Mouse (Mus musculus) embryonic facial prominence, embryonic 14.5 days (tissue): ENCODE data around the gene Hmcn1. TPM values are rescaled to one million over a fixed set of nuclear protein-coding genes. Genes with fewer than 3 reads are reported as not detected.

ENCODE experiments used
- ATAC-seq: fragments of 200-750 bp; cut with Nextera tagmentation; 2 replicates; pipeline ENCODE4 v1.8.0; 2017; ENCODE audit warnings: low read depth, moderate number of reproducible peaks, moderate TSS enrichment
- DNase-seq: peaks from one replicate; pipeline ENCODE4 v3.0.0-alpha.2; 2015; ENCODE audit warnings: low spot score
- H3K27ac ChIP-seq: fragments of 300-500 bp; sonication (generic); replicated peaks from 2 replicates; pipeline ENCODE4 v1.5.1; 2014; ENCODE audit warnings: low read depth, mild to moderate bottlenecking, low read length, moderate library complexity
- H3K27me3 ChIP-seq: fragments of 300-500 bp; sonication (generic); replicated peaks from 2 replicates; pipeline ENCODE4 v1.6.1; 2014; ENCODE audit warnings: low read length; ENCODE audit not compliant: control insufficient read depth, insufficient read depth
- H3K36me3 ChIP-seq: fragments of 300-500 bp; sonication (generic); 2 replicates; pipeline ENCODE4 v1.6.1; 2014; ENCODE audit warnings: low read length, mixed read lengths; ENCODE audit not compliant: control insufficient read depth, insufficient read depth
- H3K4me1 ChIP-seq: fragments of 300-500 bp; sonication (generic); 2 replicates; pipeline ENCODE4 v1.6.1; 2014; ENCODE audit warnings: antibody characterized with exemption, low read length; ENCODE audit not compliant: control insufficient read depth, insufficient read depth
- H3K4me2 ChIP-seq: fragments of 300-500 bp; sonication (generic); 2 replicates; pipeline ENCODE4 v1.6.1; 2014; ENCODE audit warnings: low read depth, mild to moderate bottlenecking, low read length, moderate library complexity, mixed read lengths
- H3K4me3 ChIP-seq: fragments of 300-500 bp; sonication (generic); 2 replicates; pipeline ENCODE4 v1.5.1; 2014; ENCODE audit warnings: low read depth, mild to moderate bottlenecking, low read length
- H3K9ac ChIP-seq: fragments of 300-500 bp; sonication (generic); 2 replicates; pipeline ENCODE4 v1.6.1; 2014; ENCODE audit warnings: low read depth, mild to moderate bottlenecking, low read length, moderate library complexity, mixed read lengths
- H3K9me3 ChIP-seq: fragments of 300-500 bp; sonication (generic); 2 replicates; pipeline ENCODE4 v1.6.1; 2016; ENCODE audit warnings: low read length; ENCODE audit not compliant: control insufficient read depth
- WGBS: fragments of 180-500 bp; shearing (Covaris S2); extraction: QIAGEN DNeasy Blood & Tissue Kit; methylation state at CpG from one replicate; pipeline ENCODE4 v1.1.7; 2014; 5-methylcytosine and 5-hydroxymethylcytosine counted together
- polyA plus RNA-seq: library from polyadenylated mRNA; unstranded; fragments of >200 nt; fragmentation: Nextera tagmentation; extraction: Ambion mirVana; gene quantifications from 2 replicates; pipeline ENCODE4 v1.2.1, GENCODE M21; 2014

The Hmcn1 gene
- polyA plus RNA-seq, 1 experiment from 2014 or later, result 30.7 TPM

DNA sequence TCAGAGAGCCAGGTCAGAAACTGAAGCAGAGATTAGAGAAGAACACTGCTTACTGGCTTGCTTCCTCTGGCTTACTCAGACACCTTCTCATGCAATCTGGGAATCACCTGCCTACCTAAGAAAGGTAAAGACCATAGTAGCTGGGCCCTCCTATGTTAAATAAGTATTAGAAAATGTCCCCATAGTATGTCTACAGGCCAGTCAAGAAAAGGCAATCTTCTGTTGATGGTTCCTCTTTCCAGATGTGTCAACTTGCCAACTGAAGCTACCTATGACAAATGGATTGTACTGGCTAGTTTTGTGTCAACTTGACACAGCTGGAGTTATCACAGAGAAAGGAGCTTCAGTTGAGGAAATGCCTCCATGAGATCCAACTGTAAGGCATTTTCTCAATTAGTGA, 40.1 kb upstream of the Hmcn1 start:
- no peak for DNase-seq
- Histone ChIP-seq H3K4me3 (no peak overlapping the region), H3K4me2 (no peak overlapping the region), H3K36me3 (no peaks in the 10 kb centered on the region), H3K9ac (no peak overlapping the region), H3K27ac (no peak overlapping the region), H3K4me1 (peaks cover 8% of the 10 kb centered on the region; the same call in 1 of the 2 replicates), H3K9me3 (no peaks in the 10 kb centered on the region), H3K27me3 (no peaks in the 10 kb centered on the region; the same call in 1 of the 2 replicates)
- no peak for ATAC-seq

DNA sequence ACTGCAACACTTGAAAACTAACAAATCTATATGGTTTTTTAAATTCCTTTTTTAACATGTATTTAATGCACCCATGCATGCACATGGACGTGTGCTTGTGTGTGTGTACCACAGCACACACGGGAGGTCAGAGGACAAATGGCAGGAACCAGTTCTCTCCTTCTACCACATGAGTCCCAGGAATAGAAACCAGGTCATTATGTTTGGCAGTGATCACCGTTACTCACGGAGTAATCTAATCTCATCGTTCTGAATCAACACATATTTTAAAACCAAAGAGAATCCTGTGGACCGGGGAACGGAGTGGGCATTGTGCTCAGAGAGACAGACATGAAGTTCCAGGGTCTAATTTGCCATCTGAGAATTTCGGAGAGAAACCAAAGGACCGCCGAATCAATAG, 38.3 kb upstream of the Hmcn1 start:
- WGBS, result 60% methylated on average over 10 of the region's 10 CpGs
- no peaks in the 10 kb centered on the region for H3K27me3 ChIP-seq
- H3K4me3 ChIP-seq, result no peak overlapping the region
- no peaks in the 10 kb centered on the region for H3K36me3 ChIP-seq
- no peak overlapping the region for H3K9ac ChIP-seq
- peaks cover 8% of the 10 kb centered on the region; the same call in 1 of the 2 replicates for H3K4me1 ChIP-seq
- ATAC-seq (no peak), DNase-seq (no peak)
- no peaks in the 10 kb centered on the region for H3K9me3 ChIP-seq
- H3K27ac ChIP-seq, result no peak overlapping the region
- H3K4me2 ChIP-seq, result no peak overlapping the region; the same call in 1 of the 2 replicates

DNA sequence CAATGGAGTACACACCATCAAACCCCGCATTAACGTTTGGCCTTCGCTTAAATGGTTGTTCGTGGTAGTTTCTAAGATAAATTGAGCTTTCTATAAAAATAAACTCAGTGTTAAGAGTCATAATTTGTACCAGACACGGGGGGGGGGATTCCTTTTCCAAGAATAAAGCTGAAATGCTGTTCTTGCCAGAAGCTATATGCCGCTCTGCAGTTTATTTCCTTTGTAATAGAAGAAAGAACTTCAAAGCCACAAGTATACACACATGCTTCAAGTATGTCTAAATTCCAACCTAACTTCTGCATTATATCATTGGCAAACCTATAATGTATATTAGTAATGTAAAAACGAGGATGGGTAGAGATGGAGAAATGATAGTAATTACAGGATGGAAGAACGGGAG, 37.9 kb upstream of the Hmcn1 start:
- no peaks in the 10 kb centered on the region for H3K36me3 ChIP-seq
- H3K9me3 ChIP-seq, result no peaks in the 10 kb centered on the region
- no peak overlapping the region for H3K27ac ChIP-seq
- peaks cover 8% of the 10 kb centered on the region; the same call in 1 of the 2 replicates for H3K4me1 ChIP-seq
- ATAC-seq (no peak), DNase-seq (peak; percentile 66)
- H3K4me2 ChIP-seq, result no peak overlapping the region
- H3K9ac ChIP-seq, result no peak overlapping the region
- H3K4me3 ChIP-seq, result no peak overlapping the region
- H3K27me3 ChIP-seq, result no peaks in the 10 kb centered on the region
- 45% methylated on average over 8 of the region's 8 CpGs for WGBS

DNA sequence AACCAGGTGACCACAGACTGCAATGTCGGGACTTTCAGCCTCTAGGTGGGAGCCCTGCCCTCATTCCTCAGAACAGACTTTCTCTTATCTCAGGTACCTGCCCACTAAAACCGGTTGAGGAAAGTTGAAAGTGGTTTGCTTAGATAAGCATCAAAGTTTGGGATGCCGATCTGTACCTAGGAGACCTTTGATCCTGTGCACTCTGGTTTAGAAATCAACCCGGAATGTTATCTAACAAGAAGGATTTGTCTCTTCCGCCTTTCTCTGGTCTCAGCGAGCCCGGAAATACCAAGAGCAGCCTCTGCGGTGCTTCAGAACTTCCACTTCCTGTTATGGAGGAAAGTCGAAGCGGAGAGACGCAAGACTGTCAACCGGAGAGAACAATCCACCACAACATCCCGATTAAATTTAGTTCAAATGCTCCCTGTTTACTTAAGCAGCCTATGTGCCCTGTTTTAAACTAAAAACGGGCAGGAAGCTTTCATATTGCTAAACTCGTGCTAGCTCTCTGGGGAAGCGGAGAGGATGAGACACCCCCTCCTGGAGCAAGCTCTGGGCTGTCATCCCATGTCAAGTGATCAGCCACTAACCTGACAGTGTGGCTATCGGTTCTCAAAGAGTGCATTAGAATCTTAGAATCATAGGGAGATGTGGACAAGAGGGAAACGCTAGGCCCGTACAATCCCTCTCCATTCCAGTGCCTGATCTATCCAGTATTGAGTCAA, 32.0 kb upstream of the Hmcn1 start:
- Histone ChIP-seq H3K27me3 (no peaks in the 10 kb centered on the region), H3K4me3 (no peak overlapping the region), H3K4me2 (no peak overlapping the region; the same call in 1 of the 2 replicates), H3K9me3 (no peaks in the 10 kb centered on the region), H3K27ac (no peak overlapping the region), H3K36me3 (no peaks in the 10 kb centered on the region), H3K9ac (no peak overlapping the region), H3K4me1 (no peaks in the 10 kb centered on the region)
- DNase-seq (peak; percentile 35), ATAC-seq (no peak)
- WGBS, result 73% methylated on average over 19 of the region's 19 CpGs

DNA sequence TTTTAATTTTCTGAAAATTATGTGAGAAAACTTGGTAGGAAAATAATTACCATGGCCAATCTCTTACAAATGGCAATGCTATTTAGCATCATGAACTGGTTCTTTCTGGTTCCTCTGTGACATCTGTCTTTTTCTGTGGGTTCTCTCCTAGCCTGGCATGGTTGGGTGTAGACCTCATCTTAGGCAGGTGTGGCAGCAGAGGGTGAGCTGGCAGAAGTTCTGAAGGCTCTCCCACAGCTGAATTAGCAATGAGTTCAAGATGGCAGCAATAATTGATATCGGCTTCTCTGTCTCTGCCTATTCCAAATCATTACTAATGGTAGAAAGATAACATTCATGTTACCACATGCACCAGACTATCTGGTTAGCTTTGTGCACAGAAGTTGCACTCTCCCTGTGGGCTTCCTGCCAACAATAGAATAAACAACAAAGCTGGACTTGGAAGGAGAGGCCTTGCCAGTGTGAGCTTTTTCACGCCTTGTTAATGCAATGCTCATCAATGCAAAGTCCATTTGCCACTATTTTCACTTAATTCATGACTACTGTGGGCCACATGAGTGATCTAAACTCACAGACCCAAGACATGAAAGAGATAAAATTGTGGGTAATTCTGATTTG, 26.1 kb upstream of the Hmcn1 start:
- DNase-seq, result peak; percentile 33
- Histone ChIP-seq H3K9me3 (no peaks in the 10 kb centered on the region), H3K4me3 (no peak overlapping the region), H3K4me2 (no peak overlapping the region), H3K4me1 (no peaks in the 10 kb centered on the region), H3K27ac (no peak overlapping the region), H3K9ac (no peak overlapping the region), H3K27me3 (no peaks in the 10 kb centered on the region), H3K36me3 (no peaks in the 10 kb centered on the region)
- 70% methylated on average over 2 of the region's 2 CpGs for WGBS
- no peak for ATAC-seq

DNA sequence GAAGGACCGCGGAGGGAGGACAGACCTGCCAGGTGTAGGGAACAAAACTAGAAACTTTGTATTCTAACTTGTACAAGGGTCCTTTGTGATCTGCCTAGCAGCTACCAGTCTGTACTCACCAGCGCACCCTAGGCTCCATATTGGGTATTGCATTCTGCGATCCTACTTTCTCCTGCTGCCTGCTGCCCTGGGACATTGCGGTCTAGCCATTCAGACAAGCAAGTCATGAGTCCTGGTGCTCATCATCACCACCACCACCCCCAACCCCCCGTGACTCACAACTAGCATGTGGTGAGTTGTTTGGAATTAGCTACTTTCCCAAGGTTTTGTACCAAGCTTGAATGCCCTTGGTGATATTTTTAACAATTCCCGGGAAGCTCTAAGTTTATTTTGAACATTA, 17.8 kb upstream of the Hmcn1 start:
- Histone ChIP-seq H3K4me3 (no peak overlapping the region), H3K4me2 (no peak overlapping the region), H3K27me3 (no peaks in the 10 kb centered on the region), H3K36me3 (no peaks in the 10 kb centered on the region), H3K9ac (no peak overlapping the region), H3K4me1 (peaks cover 15% of the 10 kb centered on the region), H3K9me3 (no peaks in the 10 kb centered on the region), H3K27ac (no peak overlapping the region)
- WGBS, result 28% methylated on average over 7 of the region's 7 CpGs
- ATAC-seq (0 out of 2 replicates have a peak, but pooled peaks have one; percentile 23), DNase-seq (peak; percentile 57)

DNA sequence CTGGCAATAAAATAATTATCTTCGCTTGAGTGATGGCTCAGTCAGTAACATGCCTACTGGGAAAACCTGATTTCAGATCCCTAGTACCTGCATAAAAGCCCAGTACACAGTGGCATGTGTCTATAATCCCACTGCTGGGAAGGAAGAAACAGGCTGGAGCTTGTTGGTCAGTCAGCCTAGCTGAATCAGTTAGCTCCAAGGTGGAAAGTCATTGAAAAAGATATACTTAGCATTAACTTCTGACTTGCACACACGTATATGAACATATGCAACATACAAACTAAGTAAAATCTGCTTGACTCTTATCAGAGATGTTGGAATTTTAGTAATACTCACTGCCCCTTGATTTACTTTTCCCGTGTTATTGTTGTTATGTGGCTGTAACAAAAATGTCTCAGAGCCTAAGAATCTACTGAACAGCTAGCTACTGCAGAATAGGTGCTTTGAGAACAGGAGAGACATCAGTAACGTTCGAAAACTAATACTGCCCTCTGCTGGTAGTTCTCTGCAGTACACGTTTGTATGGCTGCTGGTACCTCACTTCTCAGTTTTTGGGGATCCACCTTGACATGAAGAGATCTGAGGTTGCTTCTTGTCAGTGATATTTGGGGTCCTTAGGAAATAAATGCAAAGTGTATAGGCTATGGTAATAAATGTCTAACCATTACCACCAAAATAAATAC, 16.0 kb upstream of the Hmcn1 start:
- Histone ChIP-seq H3K36me3 (no peaks in the 10 kb centered on the region), H3K9me3 (no peaks in the 10 kb centered on the region), H3K4me1 (peaks cover 16% of the 10 kb centered on the region), H3K27me3 (no peaks in the 10 kb centered on the region), H3K27ac (no peak overlapping the region), H3K4me3 (no peak overlapping the region), H3K4me2 (no peak overlapping the region), H3K9ac (no peak overlapping the region)
- 25% methylated on average over 6 of the region's 6 CpGs for WGBS
- peak; percentile 82 for DNase-seq
- ATAC-seq, result peak; percentile 70

DNA sequence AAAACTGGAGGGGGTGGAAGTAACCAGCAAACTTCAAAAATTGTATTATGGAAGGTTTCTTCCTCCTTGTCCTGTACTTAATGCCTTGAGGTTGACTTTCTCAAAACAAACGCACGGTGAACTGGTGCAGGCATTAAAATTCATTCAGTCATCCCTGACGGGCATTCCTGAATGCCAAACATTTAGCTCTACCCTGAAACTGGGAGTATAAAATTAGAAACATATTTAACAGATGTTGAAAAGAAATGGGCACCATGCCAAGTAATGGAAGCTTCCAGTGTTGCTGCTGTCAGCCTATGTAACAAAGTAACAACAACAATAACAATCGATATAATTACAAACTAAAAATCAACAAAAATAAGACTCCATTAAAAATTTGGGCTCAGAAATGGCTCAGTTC, 14.5 kb upstream of the Hmcn1 start:
- Histone ChIP-seq H3K4me1 (peaks cover 24% of the 10 kb centered on the region), H3K9me3 (no peaks in the 10 kb centered on the region), H3K4me2 (no peak overlapping the region), H3K27me3 (no peaks in the 10 kb centered on the region), H3K27ac (no peak overlapping the region), H3K9ac (no peak overlapping the region), H3K4me3 (no peak overlapping the region), H3K36me3 (no peaks in the 10 kb centered on the region)
- ATAC-seq, result no peak
- DNase-seq, result peak; percentile 74
- WGBS, result 18% methylated on average over 4 of the region's 4 CpGs
